Mouse (Mus musculus) lung, postnatal 0 days (tissue): Measurements from ENCODE around the gene Fam120b.

Source experiments
- CTCF ChIP-seq: IDR thresholded peaks from 2 replicates; pipeline ENCODE4 v1.5.1; 2016; ENCODE audit warnings: antibody characterized with exemption, mild to moderate bottlenecking
- EP300 ChIP-seq: IDR thresholded peaks from 2 replicates; pipeline ENCODE4 v1.6.1; 2016; ENCODE audit warnings: antibody characterized with exemption, mild to moderate bottlenecking, control low read depth

DNA sequence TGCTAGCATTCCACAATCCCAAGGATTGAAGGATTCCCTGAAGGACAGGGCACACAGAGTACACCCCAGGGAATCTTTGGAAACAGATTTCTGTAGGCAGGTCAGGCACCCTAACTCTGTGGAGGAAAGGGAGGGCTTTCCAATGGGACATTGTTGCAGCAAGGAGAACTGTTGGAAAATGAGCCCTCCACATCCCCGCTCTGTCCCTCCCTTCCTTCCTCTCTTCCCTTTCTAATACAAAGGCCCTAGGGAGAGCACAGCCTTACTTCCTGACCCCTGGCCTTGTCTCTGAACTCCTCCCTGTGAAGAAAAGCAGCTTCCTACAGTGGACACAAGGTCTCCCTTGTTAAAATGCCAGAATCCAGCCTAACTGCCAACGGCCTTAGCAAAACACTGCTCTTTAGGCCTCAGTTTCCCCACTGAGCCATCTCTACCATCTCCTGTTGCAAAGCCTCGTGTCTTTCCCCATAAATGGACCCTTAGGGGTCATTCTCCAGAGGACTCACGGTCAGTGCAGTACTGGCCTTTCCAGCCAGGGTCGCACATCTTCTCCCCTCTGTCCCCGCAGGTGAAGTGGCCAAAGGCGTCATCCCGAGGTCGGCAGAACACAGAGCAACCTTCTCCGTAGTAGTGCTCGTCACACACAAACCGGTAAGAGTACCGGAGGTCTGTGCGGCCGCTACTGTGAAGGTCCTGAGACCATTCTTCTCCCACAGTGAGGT is 22.9 kb upstream of the Fam120b start:
- TF ChIP-seq CTCF (no peak), EP300 (no peak)
